Mouse (Mus musculus) liver, embryonic 14.5 days (tissue): ENCODE results near the gene Glt28d2.

Experiments used
- CTCF ChIP-seq: IDR thresholded peaks from 2 replicates; pipeline ENCODE4 v1.5.1; 2016; ENCODE audit warnings: antibody characterized with exemption, low read depth, control low read depth
- EP300 ChIP-seq: IDR thresholded peaks from 2 replicates; pipeline ENCODE4 v1.6.1; 2016; ENCODE audit warnings: antibody characterized with exemption, low read depth

DNA sequence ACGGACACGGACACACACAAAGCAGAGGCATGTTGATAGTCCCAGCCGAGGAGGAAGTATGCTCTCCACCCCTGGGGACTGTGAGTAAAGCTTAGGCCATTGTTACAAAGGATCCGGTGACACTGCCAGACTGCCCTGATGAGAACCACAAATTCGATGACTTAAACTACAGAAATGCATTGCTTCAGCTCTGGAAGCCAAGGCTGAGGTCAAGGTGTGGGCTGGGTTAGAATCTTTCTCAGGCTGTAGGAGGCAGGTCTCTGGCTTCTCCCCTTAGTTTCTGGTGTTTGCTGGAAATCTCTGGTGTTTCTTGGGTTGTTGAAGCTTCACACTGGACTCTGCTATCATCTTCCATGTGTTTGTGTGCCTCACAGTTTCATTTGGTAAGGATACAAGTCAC, 42.4 kb upstream of the Glt28d2 start:
- TF ChIP-seq CTCF: no peak
- no peak for TF ChIP-seq EP300
